Mouse (Mus musculus) bone marrow macrophage, adult 2 months (primary cell): ENCODE results near the gene Tnfrsf18.

Experiments
- CTCF ChIP-seq: IDR thresholded peaks from 2 replicates; pipeline ENCODE4 v1.5.1; 2012; ENCODE audit warnings: low read depth, mild to moderate bottlenecking, low read length, moderate library complexity
- POLR2A ChIP-seq: IDR thresholded peaks from 2 replicates; pipeline ENCODE4 v1.6.1; 2012; ENCODE audit warnings: mild to moderate bottlenecking, low read depth, low read length, borderline replicate concordance

DNA sequence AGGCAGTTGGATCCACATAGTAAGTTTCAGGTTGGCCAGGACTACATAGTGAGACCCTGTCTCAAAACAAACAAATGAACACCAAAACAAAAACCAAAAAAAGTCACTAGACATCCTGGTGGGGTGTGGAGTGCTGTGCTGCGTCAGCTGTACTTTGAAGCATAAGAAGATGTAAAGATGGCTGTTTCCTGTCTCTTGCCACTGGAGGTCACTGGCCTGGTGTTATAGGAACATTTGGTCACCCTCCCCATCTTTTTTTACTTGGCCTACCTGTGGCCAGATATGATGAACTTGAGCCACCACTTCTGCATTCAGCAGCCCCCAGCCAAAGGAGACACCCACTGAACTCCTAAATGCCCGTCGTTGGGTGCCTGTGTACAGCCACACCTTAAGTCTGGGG lies 4.6 kb upstream of the Tnfrsf18 start:
- no peak for TF ChIP-seq CTCF
- no peak for TF ChIP-seq POLR2A
